ENCODE assay signal across 22 mouse cellular contexts in the genomic region with DNA sequence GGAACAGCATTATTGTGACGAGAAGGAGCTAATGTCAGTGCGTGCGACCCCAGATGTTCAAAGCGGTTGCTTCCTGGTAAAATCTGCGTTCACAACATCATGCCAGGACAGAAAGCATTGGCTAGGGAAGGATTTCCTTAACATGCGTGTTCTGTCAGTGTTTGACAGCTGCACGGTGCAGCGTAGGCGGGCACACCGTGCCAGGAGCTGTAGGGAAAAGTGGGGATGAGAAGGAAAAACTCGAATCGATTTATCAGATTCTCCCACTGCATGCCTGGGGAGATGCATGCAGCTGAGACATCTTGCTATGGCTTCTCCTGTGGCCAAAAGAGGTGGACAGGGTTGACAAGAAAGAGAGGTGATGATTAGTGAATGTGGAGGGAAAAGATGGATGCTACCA.
A peak's percentile ranks its signal among the peaks of the same experiment; 100 is the strongest.
DNase-seq lines count a peak whose midpoint lies in the region.
"Had no signal": no experiment of that assay in that cellular context is flagged by ENCODE, and none has a peak within 500 bp of the region (broad histone marks: within the 10 kb centered on the region; RNA-seq: fewer than 3 reads in every experiment).

No protein-coding gene starts in this region.

- no peaks in the 10 kb centered on the region for H3K9me3 ChIP-seq in heart, embryonic 10.5 days
- H3K9me3 ChIP-seq: embryonic facial prominence, embryonic 10.5 days; forebrain, embryonic 12.5 days; limb, embryonic 13.5 days; midbrain, embryonic 10.5 days had no signal

- peak; percentile 45 for DNase-seq in layer of hippocampus, adult 11-12 months (ENCODE audit: low spot score)
- DNase-seq in layer of hippocampus, adult 9-10 months (ENCODE audit: low spot score) = no peak
- peak; percentile 12 to 13 for DNase-seq in right cerebral cortex, adult 2 months (ENCODE audit: low spot score in 2 of 2)
- no peak for DNase-seq in right cerebral cortex, postnatal 4 days
- peak; percentile 21 to 53 for DNase-seq in layer of hippocampus, adult 8-10 months (ENCODE audit: low spot score in 2 of 2)
- peak; percentile 16 for DNase-seq in right cerebral cortex, postnatal 25 days
- no peak for DNase-seq in thymus, postnatal 14 days
- DNase-seq in heart, embryonic 10.5 days (ENCODE audit: low spot score) = no peak
- DNase-seq: adrenal gland, postnatal 36 days; cerebellum, adult 9-10 months; gastrocnemius, postnatal 36 days; kidney, adult 9 months; kidney, postnatal 36 days; liver, embryonic 13.5 days; lung, embryonic 14.5 days; retina, postnatal 1 day; thymus, postnatal 4 days had no signal

- H3K4me1 ChIP-seq in heart, embryonic 10.5 days = no peaks in the 10 kb centered on the region
- H3K4me1 ChIP-seq: embryonic facial prominence, embryonic 10.5 days; limb, embryonic 13.5 days; liver, embryonic 13.5 days; midbrain, embryonic 10.5 days had no signal

- H3K27ac ChIP-seq in heart, embryonic 10.5 days = no peak overlapping the region
- H3K27ac ChIP-seq: embryonic facial prominence, embryonic 10.5 days; forebrain, embryonic 12.5 days; limb, embryonic 13.5 days; liver, embryonic 13.5 days; macrophage; midbrain, embryonic 10.5 days had no signal

- WGBS in heart, embryonic 10.5 days = 88% methylated on average over 12 of the region's 12 CpGs

- no peaks in the 10 kb centered on the region for H3K27me3 ChIP-seq in heart, embryonic 10.5 days (ENCODE audit: insufficient read depth, poor library complexity, severe bottlenecking)
- H3K27me3 ChIP-seq: forebrain, embryonic 12.5 days; liver, embryonic 13.5 days had no signal

- H3K36me3 ChIP-seq in heart, embryonic 10.5 days = no peaks in the 10 kb centered on the region
- H3K36me3 ChIP-seq: embryonic facial prominence, embryonic 10.5 days; forebrain, embryonic 12.5 days; limb, embryonic 13.5 days; liver, embryonic 13.5 days; midbrain, embryonic 10.5 days had no signal

- H3K4me3 ChIP-seq in heart, embryonic 10.5 days = no peak overlapping the region
- H3K4me3 ChIP-seq: embryonic facial prominence, embryonic 10.5 days; forebrain, embryonic 12.5 days; limb, embryonic 13.5 days; liver, embryonic 13.5 days; midbrain, embryonic 10.5 days had no signal

Comparison
In these comparisons a context has a peak if more than half of its experiments do, and no peak if none do; other contexts are left out.
1. DNase-seq: peak in layer of hippocampus, adult 11-12 months (single experiment), right cerebral cortex, adult 2 months (2 of 2), layer of hippocampus, adult 8-10 months (2 of 2) and right cerebral cortex, postnatal 25 days (single experiment); none in layer of hippocampus, adult 9-10 months (single experiment), right cerebral cortex, postnatal 4 days (single experiment), thymus, postnatal 14 days (single experiment) and heart, embryonic 10.5 days (single experiment).